13 mouse cellular contexts compared by ENCODE assay signal in genomic region chr1:93160501-93161133, GRCm38 (mm10). TPM values are rescaled to one million over a fixed set of nuclear protein-coding genes. Genes with fewer than 3 reads are reported as not detected.
DNase-seq lines count a peak whose midpoint lies in the region; ATAC-seq and TF ChIP-seq lines count a peak whose summit lies in the region.
"Had no signal": no experiment of that assay in that cellular context is flagged by ENCODE, and none has a peak within 500 bp of the region (broad histone marks: within the 10 kb centered on the region; RNA-seq: fewer than 3 reads in every experiment).

Gene 2310007B03Rik, minus strand, starts transcription at chr1:93160948.

- no peak for TF ChIP-seq CTCF in midbrain, postnatal 0 days (IDR thresholded peaks at IDR 0.05)

- H3K4me3 ChIP-seq in midbrain, embryonic 11.5 days (ENCODE audit: low read depth, low read length), result no peak within 1 kb of the TSS
- no peak within 1 kb of the TSS for H3K4me3 ChIP-seq in midbrain, postnatal 0 days (ENCODE audit: low read depth, low read length)
- H3K4me3 ChIP-seq in lung, embryonic 16.5 days (ENCODE audit: low read length), result peak within 1 kb of the TSS; percentile 43
- no peak within 1 kb of the TSS for H3K4me3 ChIP-seq in midbrain, embryonic 15.5 days
- H3K4me3 ChIP-seq: forebrain, embryonic 12.5 days; neural tube, embryonic 13.5 days had no signal

- no peaks in the 10 kb centered on the region for H3K27me3 ChIP-seq in midbrain, embryonic 11.5 days (ENCODE audit: control insufficient read depth, insufficient read depth, low read length)
- no peaks in the 10 kb centered on the region for H3K27me3 ChIP-seq in midbrain, postnatal 0 days (ENCODE audit: insufficient read depth, low read length)
- H3K27me3 ChIP-seq in lung, embryonic 16.5 days (ENCODE audit: control insufficient read depth, insufficient read depth, low read depth, low read length), result no peaks in the 10 kb centered on the region
- no peaks in the 10 kb centered on the region for H3K27me3 ChIP-seq in midbrain, embryonic 15.5 days (replicated peaks)
- H3K27me3 ChIP-seq: forebrain, embryonic 12.5 days; neural tube, embryonic 13.5 days had no signal

- H3K36me3 ChIP-seq in midbrain, embryonic 11.5 days (ENCODE audit: control insufficient read depth, insufficient read depth, low read length), result no peaks in the 10 kb centered on the region
- H3K36me3 ChIP-seq in midbrain, postnatal 0 days (ENCODE audit: insufficient read depth, low read length), result no peaks in the 10 kb centered on the region
- H3K36me3 ChIP-seq in lung, embryonic 16.5 days (ENCODE audit: control insufficient read depth, insufficient read depth, low read length), result no peaks in the 10 kb centered on the region
- H3K36me3 ChIP-seq in midbrain, embryonic 15.5 days (replicated peaks), result no peaks in the 10 kb centered on the region
- H3K36me3 ChIP-seq: forebrain, embryonic 12.5 days; neural tube, embryonic 13.5 days had no signal

- WGBS in midbrain, embryonic 11.5 days, result 80% methylated on average over 8 of the region's 8 CpGs
- WGBS in midbrain, postnatal 0 days, result 78% methylated on average over 8 of the region's 8 CpGs
- WGBS in lung, embryonic 16.5 days, result 57% methylated on average over 8 of the region's 8 CpGs
- 82% methylated on average over 8 of the region's 8 CpGs for WGBS in midbrain, embryonic 15.5 days

- no peak within 1 kb of the TSS for H3K9ac ChIP-seq in midbrain, embryonic 11.5 days (ENCODE audit: low read length)
- H3K9ac ChIP-seq in midbrain, postnatal 0 days (replicated peaks; ENCODE audit: low read length, poor library complexity, severe bottlenecking), result no peak within 1 kb of the TSS
- H3K9ac ChIP-seq in lung, embryonic 16.5 days (ENCODE audit: low read length), result peak within 1 kb of the TSS; percentile 58
- no peak within 1 kb of the TSS for H3K9ac ChIP-seq in midbrain, embryonic 15.5 days
- H3K9ac ChIP-seq: forebrain, embryonic 12.5 days; neural tube, embryonic 13.5 days had no signal

- no peak within 1 kb of the TSS for H3K27ac ChIP-seq in midbrain, embryonic 11.5 days (ENCODE audit: low read depth, low read length)
- no peak within 1 kb of the TSS for H3K27ac ChIP-seq in midbrain, postnatal 0 days (ENCODE audit: low read depth, low read length)
- H3K27ac ChIP-seq in lung, embryonic 16.5 days (ENCODE audit: low read length), result peak within 1 kb of the TSS; percentile 96
- H3K27ac ChIP-seq in midbrain, embryonic 15.5 days, result no peak within 1 kb of the TSS
- H3K27ac ChIP-seq: forebrain, embryonic 12.5 days; neural tube, embryonic 13.5 days had no signal

- H3K9me3 ChIP-seq in midbrain, embryonic 11.5 days (ENCODE audit: control insufficient read depth, low read length), result no peaks in the 10 kb centered on the region
- no peaks in the 10 kb centered on the region for H3K9me3 ChIP-seq in midbrain, postnatal 0 days (ENCODE audit: low read length)
- H3K9me3 ChIP-seq in lung, embryonic 16.5 days (ENCODE audit: control insufficient read depth, low read length), result no peaks in the 10 kb centered on the region
- H3K9me3 ChIP-seq in midbrain, embryonic 15.5 days, result no peaks in the 10 kb centered on the region
- H3K9me3 ChIP-seq: forebrain, embryonic 12.5 days; neural tube, embryonic 13.5 days had no signal

- H3K4me2 ChIP-seq in midbrain, embryonic 11.5 days, result no peak within 1 kb of the TSS
- no peak within 1 kb of the TSS for H3K4me2 ChIP-seq in midbrain, postnatal 0 days (ENCODE audit: low read depth, low read length, poor library complexity, severe bottlenecking)
- peak within 1 kb of the TSS; percentile 45 for H3K4me2 ChIP-seq in lung, embryonic 16.5 days (ENCODE audit: low read depth, low read length)
- H3K4me2 ChIP-seq in midbrain, embryonic 15.5 days, result no peak within 1 kb of the TSS
- H3K4me2 ChIP-seq: forebrain, embryonic 12.5 days; neural tube, embryonic 13.5 days had no signal

- no peak for ATAC-seq in midbrain, embryonic 11.5 days (ENCODE audit: low FRiP score)
- ATAC-seq in midbrain, postnatal 0 days (ENCODE audit: low FRiP score), result no peak
- ATAC-seq in lung, embryonic 16.5 days (ENCODE audit: low read depth), result peak; percentile 46
- ATAC-seq in midbrain, embryonic 15.5 days (replicated peaks), result no peak

- DNase-seq in midbrain, embryonic 11.5 days (ENCODE audit: low spot score, missing footprints), result peak; percentile 74
- no peak for DNase-seq in midbrain, postnatal 0 days (ENCODE audit: low spot score)
- DNase-seq in kidney, postnatal 14 days, result peak; percentile 75
- no peak for DNase-seq in adrenal gland, adult 18-20 months (ENCODE audit: low spot score in 2 of 2)
- no peak for DNase-seq in right cerebral cortex, adult 2 months (ENCODE audit: low spot score in 2 of 2)
- no peak for DNase-seq in cerebellum, adult 11 months
- DNase-seq: B cell, adult 2 months; gastrocnemius, postnatal 25 days had no signal

- H3K4me1 ChIP-seq in midbrain, embryonic 11.5 days (ENCODE audit: control insufficient read depth, insufficient read depth, low read length), result no peaks in the 10 kb centered on the region
- H3K4me1 ChIP-seq in midbrain, postnatal 0 days (ENCODE audit: insufficient read depth, low read length), result no peaks in the 10 kb centered on the region
- peaks cover 17% of the 10 kb centered on the region for H3K4me1 ChIP-seq in lung, embryonic 16.5 days (replicated peaks; ENCODE audit: control insufficient read depth, insufficient read depth, low read length)
- no peaks in the 10 kb centered on the region for H3K4me1 ChIP-seq in midbrain, embryonic 15.5 days
- H3K4me1 ChIP-seq: forebrain, embryonic 12.5 days; neural tube, embryonic 13.5 days had no signal

RNA-seq across cellular contexts. Expression of gene 2310007B03Rik, which starts in this region (rescaled TPM):
- 0.22 and 0.34 TPM in 2 replicates for polyA plus RNA-seq in midbrain, embryonic 11.5 days (2014; fragmentation: Nextera tagmentation; extraction: Ambion mirVana)
- total RNA-seq in midbrain, postnatal 0 days (2014; rRNA removed), result 0.88 TPM in 1 of 2 replicates, not detected in the other
- polyA plus RNA-seq in midbrain, postnatal 0 days (2015; fragmentation: Nextera tagmentation; extraction: Ambion mirVana), result 0.07 and 0.10 TPM in 2 replicates
- 23.0 and 26.0 TPM in 2 replicates for polyA plus RNA-seq in lung, embryonic 16.5 days (2015; fragmentation: Nextera tagmentation; extraction: Ambion mirVana)
- not detected for total RNA-seq in adrenal gland, adult 18-20 months (2021)
- 0.14 and 0.32 TPM in 2 replicates for polyA plus RNA-seq in midbrain, embryonic 15.5 days (2015; fragmentation: Nextera tagmentation; extraction: Ambion mirVana)
- total RNA-seq: gastrocnemius, postnatal 25 days; left cerebral cortex, postnatal 14 days had no signal
- polyA plus RNA-seq: neural tube, embryonic 13.5 days had no signal

Comparison
In these comparisons a context has a peak if more than half of its experiments do, and no peak if none do; other contexts are left out.
1. RNA of gene 2310007B03Rik (polyA plus RNA-seq): 23.0 to 26.0 TPM in lung, embryonic 16.5 days; 0.22 to 0.34 TPM in midbrain, embryonic 11.5 days, 0.14 to 0.32 TPM in midbrain, embryonic 15.5 days and 0.07 to 0.10 TPM in midbrain, postnatal 0 days; every median in the first group is over 10 times any median in the second.
2. Peak in DNase-seq in midbrain, embryonic 11.5 days; RNA of the gene not detected or under 1 TPM.